Mouse (Mus musculus) heart, embryonic 11.5 days (tissue): Measurements from ENCODE around the gene Brdt. TPM values are rescaled to one million over a fixed set of nuclear protein-coding genes. Genes with fewer than 3 reads are reported as not detected.
A peak's percentile ranks its signal among the peaks of the same experiment; 100 is the strongest.

Experiments used
- ATAC-seq: fragments of 200-750 bp; cut with Nextera tagmentation; replicated peaks from 2 replicates; pipeline ENCODE4 v1.8.0; 2017; ENCODE audit warnings: moderate library complexity; ENCODE audit not compliant: insufficient number of reproducible peaks, low FRiP score, low TSS enrichment
- H3K27ac ChIP-seq: fragments of 300-500 bp; sonication (generic); 2 replicates; pipeline ENCODE4 v1.5.1; 2014; ENCODE audit warnings: mild to moderate bottlenecking, low read depth, low read length
- H3K27me3 ChIP-seq: fragments of 300-500 bp; sonication (generic); 2 replicates; pipeline ENCODE4 v1.6.1; 2014; ENCODE audit warnings: mild to moderate bottlenecking, low read length, mixed read lengths; ENCODE audit not compliant: control insufficient read depth, insufficient read depth
- H3K36me3 ChIP-seq: fragments of 300-500 bp; sonication (generic); 2 replicates; pipeline ENCODE4 v1.6.1; 2014; ENCODE audit warnings: mild to moderate bottlenecking, low read length, moderate library complexity, mixed read lengths; ENCODE audit not compliant: control insufficient read depth, insufficient read depth
- H3K4me1 ChIP-seq: fragments of 300-500 bp; sonication (generic); 2 replicates; pipeline ENCODE4 v1.6.1; 2014; ENCODE audit warnings: low read length; ENCODE audit not compliant: control insufficient read depth, insufficient read depth
- H3K4me2 ChIP-seq: fragments of 300-500 bp; sonication (generic); 2 replicates; pipeline ENCODE4 v1.6.1; 2014; ENCODE audit warnings: mild to moderate bottlenecking, moderate library complexity
- H3K4me3 ChIP-seq: fragments of 300-500 bp; sonication (generic); 2 replicates; pipeline ENCODE4 v1.5.1; 2014; ENCODE audit warnings: low read depth, low read length
- H3K9ac ChIP-seq: fragments of 300-500 bp; sonication (generic); 2 replicates; pipeline ENCODE4 v1.6.1; 2014; ENCODE audit warnings: mild to moderate bottlenecking, low read depth, low read length, moderate library complexity
- H3K9me3 ChIP-seq: fragments of 300-500 bp; sonication (generic); replicated peaks from 2 replicates; pipeline ENCODE4 v1.6.1; 2016; ENCODE audit warnings: low read length; ENCODE audit not compliant: control insufficient read depth
- WGBS: fragments of 180-500 bp; shearing (Covaris S2); extraction: QIAGEN DNeasy Blood & Tissue Kit; methylation state at CpG from one replicate; pipeline ENCODE4 v1.1.7; 2014; ENCODE audit not compliant: insufficient replicate concordance; 5-methylcytosine and 5-hydroxymethylcytosine counted together
- polyA plus RNA-seq: library from polyadenylated mRNA; unstranded; fragments of >200 nt; fragmentation: Nextera tagmentation; extraction: Ambion mirVana; gene quantifications from 2 replicates; pipeline ENCODE4 v1.2.1, GENCODE M21; 2014

Gene Brdt
- polyA plus RNA-seq, 1 experiment from 2014 or later: 0.87 TPM

- Histone ChIP-seq H3K9me3 (no peaks in the 10 kb centered on the region), H3K9ac (no peak overlapping the region), H3K4me2 (peak overlapping the region; percentile 46; the same call in 1 of the 2 replicates), H3K27ac (no peak overlapping the region), H3K4me1 (peaks cover 6% of the 10 kb centered on the region), H3K4me3 (no peak overlapping the region), H3K27me3 (no peaks in the 10 kb centered on the region), H3K36me3 (no peaks in the 10 kb centered on the region)
- WGBS: 62% methylated on average over 13 of the region's 13 CpGs
- ATAC-seq: no peak
Observed at GRCm38 (mm10) chr5:107304117-107304825, 26.7 kb upstream of the Brdt start.

- Histone ChIP-seq H3K27ac (no peak overlapping the region), H3K4me3 (no peak overlapping the region), H3K27me3 (no peaks in the 10 kb centered on the region), H3K36me3 (no peaks in the 10 kb centered on the region), H3K4me2 (no peak overlapping the region), H3K9ac (no peak overlapping the region), H3K4me1 (peaks cover 6% of the 10 kb centered on the region), H3K9me3 (no peaks in the 10 kb centered on the region)
- ATAC-seq: no peak
- WGBS: 70% methylated on average over 4 of the region's 4 CpGs
Observed at GRCm38 (mm10) chr5:107307432-107307831, 23.5 kb upstream of the Brdt start.

DNA sequence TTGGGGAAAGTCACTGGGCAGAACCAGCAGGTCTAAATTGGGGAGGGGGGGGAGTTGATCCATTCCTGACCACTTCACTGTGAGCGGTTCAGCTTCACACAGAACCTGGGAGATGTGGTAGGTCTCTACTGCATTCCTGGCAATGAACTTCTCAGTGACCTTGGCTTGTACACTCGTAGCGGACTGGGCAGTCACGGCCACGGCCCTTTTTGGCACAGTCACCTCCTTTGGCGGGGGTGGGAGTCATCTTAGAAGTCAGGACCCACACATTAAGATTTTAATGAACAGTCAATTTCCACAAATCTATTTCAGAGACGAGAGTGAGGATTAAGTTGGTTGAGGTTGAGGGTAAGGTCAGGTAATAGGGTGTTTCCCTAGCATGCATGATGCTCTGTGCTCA, 13.8 kb upstream of the Brdt start:
- Histone ChIP-seq H3K27ac (no peak overlapping the region), H3K9me3 (no peaks in the 10 kb centered on the region), H3K27me3 (no peaks in the 10 kb centered on the region), H3K4me1 (no peaks in the 10 kb centered on the region), H3K36me3 (no peaks in the 10 kb centered on the region), H3K9ac (no peak overlapping the region), H3K4me2 (no peak overlapping the region), H3K4me3 (no peak overlapping the region)
- WGBS: 87% methylated on average over 7 of the region's 7 CpGs
- ATAC-seq: no peak

DNA sequence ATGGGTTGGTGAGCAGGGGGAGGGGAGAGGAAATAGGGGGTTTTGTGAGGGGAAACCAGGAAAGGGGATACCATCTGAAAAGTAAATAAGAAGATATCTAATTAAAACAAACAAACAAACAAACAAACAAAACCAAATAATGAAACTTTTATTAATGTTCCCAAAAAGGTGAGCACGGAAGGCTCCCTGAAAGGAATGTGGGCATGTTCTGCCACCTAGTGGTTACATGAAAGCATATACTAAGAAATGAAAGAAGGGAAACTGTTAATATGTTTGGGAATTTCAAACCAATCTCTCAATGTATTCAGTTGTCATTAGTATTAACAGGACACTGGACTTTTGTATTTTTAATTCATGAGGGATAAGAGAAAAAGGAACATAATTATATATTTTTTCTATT, 10.3 kb upstream of the Brdt start:
- H3K4me2 ChIP-seq: peak overlapping the region; percentile 22; the same call in 1 of the 2 replicates
- 9% methylated on average over 1 of the region's 1 CpGs for WGBS
- H3K4me1 ChIP-seq: no peaks in the 10 kb centered on the region
- H3K36me3 ChIP-seq: no peaks in the 10 kb centered on the region
- no peak overlapping the region for H3K27ac ChIP-seq
- no peak overlapping the region for H3K4me3 ChIP-seq
- H3K27me3 ChIP-seq: no peaks in the 10 kb centered on the region
- no peak overlapping the region for H3K9ac ChIP-seq
- no peak for ATAC-seq
- no peaks in the 10 kb centered on the region for H3K9me3 ChIP-seq

- no peak overlapping the region for H3K9ac ChIP-seq
- no peaks in the 10 kb centered on the region for H3K9me3 ChIP-seq
- 71% methylated on average over 3 of the region's 3 CpGs for WGBS
- no peaks in the 10 kb centered on the region for H3K4me1 ChIP-seq
- H3K27ac ChIP-seq: no peak overlapping the region
- no peak for ATAC-seq
- no peak overlapping the region for H3K4me3 ChIP-seq
- H3K27me3 ChIP-seq: no peaks in the 10 kb centered on the region
- no peak overlapping the region for H3K4me2 ChIP-seq
- no peaks in the 10 kb centered on the region for H3K36me3 ChIP-seq
Observed at GRCm38 (mm10) chr5:107340404-107340803, 9.4 kb downstream of the Brdt start.

GRCm38 (mm10) chr5:107342891-107343290, 11.9 kb downstream of the Brdt start:
- 80% methylated on average over 6 of the region's 6 CpGs for WGBS

DNA sequence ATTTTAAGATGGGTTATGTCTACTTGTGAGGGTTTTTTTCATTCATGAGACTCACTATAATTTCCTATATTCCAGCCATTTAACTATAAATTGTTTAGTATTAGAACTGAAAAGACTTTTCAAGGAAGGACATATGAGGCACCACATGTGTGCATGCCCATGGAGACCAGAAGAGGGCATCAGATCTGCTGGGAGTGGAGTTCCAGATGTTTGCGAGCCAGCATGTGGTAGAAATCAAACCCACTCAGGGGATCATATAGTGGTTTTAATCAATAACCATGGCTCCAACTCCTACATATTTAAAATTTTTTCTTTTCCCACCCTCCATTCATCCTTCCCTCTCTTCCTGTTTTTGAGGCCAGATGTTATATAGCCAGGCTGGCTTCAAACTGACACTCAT, 15.3 kb downstream of the Brdt start:
- Histone ChIP-seq H3K36me3 (no peaks in the 10 kb centered on the region), H3K4me3 (no peak overlapping the region), H3K4me2 (no peak overlapping the region), H3K27ac (no peak overlapping the region), H3K4me1 (no peaks in the 10 kb centered on the region), H3K9me3 (no peaks in the 10 kb centered on the region), H3K9ac (no peak overlapping the region), H3K27me3 (no peaks in the 10 kb centered on the region)
- WGBS: 45% methylated on average over 1 of the region's 1 CpGs
- no peak for ATAC-seq

More at GRCm38 (mm10) chr5:107342891-107343290, 11.9 kb downstream of the Brdt start:
- Histone ChIP-seq H3K36me3 (no peaks in the 10 kb centered on the region), H3K4me2 (no peak overlapping the region), H3K9ac (no peak overlapping the region), H3K27ac (no peak overlapping the region), H3K9me3 (no peaks in the 10 kb centered on the region), H3K4me3 (no peak overlapping the region), H3K27me3 (no peaks in the 10 kb centered on the region), H3K4me1 (no peaks in the 10 kb centered on the region)
- ATAC-seq: no peak

GRCm38 (mm10) chr5:107352566-107352965, 21.6 kb downstream of the Brdt start:
- Histone ChIP-seq H3K9ac (no peak overlapping the region), H3K4me3 (no peak overlapping the region), H3K4me1 (no peaks in the 10 kb centered on the region), H3K4me2 (no peak overlapping the region), H3K36me3 (no peaks in the 10 kb centered on the region), H3K9me3 (no peaks in the 10 kb centered on the region), H3K27ac (no peak overlapping the region), H3K27me3 (no peaks in the 10 kb centered on the region)
- ATAC-seq: no peak
- WGBS: 93% methylated on average over 1 of the region's 1 CpGs

DNA sequence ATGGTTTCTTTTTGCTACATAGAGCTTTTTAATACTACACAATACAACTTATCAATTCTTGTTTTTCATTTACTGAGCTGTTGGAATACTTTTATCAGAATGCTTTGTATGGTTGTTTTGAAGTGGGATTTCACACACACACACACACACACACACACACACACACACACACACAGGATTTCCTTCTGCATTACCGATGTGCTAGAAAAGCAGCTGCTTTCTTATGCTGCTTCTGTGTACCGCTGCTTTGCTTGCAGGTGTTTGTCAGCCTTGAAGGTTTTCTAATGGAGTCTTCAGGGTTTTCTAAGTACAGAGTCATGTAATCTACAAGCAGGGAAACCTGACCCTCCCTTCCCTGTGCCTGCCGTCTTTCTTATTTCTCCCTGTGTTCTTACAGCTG, 23.0 kb downstream of the Brdt start:
- no peak overlapping the region for H3K4me3 ChIP-seq
- no peaks in the 10 kb centered on the region for H3K36me3 ChIP-seq
- no peaks in the 10 kb centered on the region for H3K9me3 ChIP-seq
- ATAC-seq: no peak
- H3K27ac ChIP-seq: no peak overlapping the region
- no peaks in the 10 kb centered on the region for H3K27me3 ChIP-seq
- no peak overlapping the region for H3K9ac ChIP-seq
- 60% methylated on average over 3 of the region's 3 CpGs for WGBS
- no peak overlapping the region for H3K4me2 ChIP-seq
- H3K4me1 ChIP-seq: no peaks in the 10 kb centered on the region
